Mouse (Mus musculus): ENCODE measurements around the gene Rasl12. TPM values are rescaled to one million over a fixed set of nuclear protein-coding genes. Genes with fewer than 3 reads are reported as not detected.

Rasl12 gene
- polyA plus RNA-seq, 1 experiment from 2014 or later, result 0.34 TPM

DNA sequence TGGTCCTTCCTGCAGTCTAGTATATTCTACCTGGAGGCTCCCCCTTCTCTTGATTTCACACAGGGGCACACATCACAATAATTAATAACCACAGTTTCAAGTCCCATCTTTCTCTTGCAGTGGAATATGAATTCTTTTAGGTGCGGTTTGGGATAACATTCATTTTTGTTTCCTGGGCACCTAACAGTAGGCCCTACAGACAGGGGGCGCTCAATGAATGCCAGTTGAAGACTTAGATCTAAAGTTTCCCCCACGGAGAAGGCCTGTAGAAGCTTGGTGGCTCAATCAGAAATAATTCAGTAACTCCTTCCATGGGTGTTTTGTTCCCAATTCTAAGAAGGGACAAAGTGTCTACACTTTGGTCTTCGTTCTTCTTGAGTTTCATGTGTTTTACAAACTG is 25.9 kb upstream of the Rasl12 start:
- no peaks in the 10 kb centered on the region for H3K9me3 ChIP-seq (replicated peaks; ENCODE audit: control insufficient read depth, low read length)
- no peaks in the 10 kb centered on the region for H3K4me1 ChIP-seq (ENCODE audit: control insufficient read depth, low read depth, low read length)
- H3K4me3 ChIP-seq (ENCODE audit: low read depth, low read length), result no peak overlapping the region
- no peaks in the 10 kb centered on the region for H3K36me3 ChIP-seq (ENCODE audit: control insufficient read depth, insufficient read depth)
- H3K4me2 ChIP-seq (ENCODE audit: low read depth, low read length), result no peak overlapping the region
- H3K27ac ChIP-seq (ENCODE audit: low read length), result no peak overlapping the region
- WGBS (ENCODE audit: insufficient replicate concordance), result 54% methylated on average over 4 of the region's 4 CpGs
- no peak overlapping the region for H3K9ac ChIP-seq (ENCODE audit: low read depth, low read length)
- H3K27me3 ChIP-seq (ENCODE audit: control insufficient read depth, insufficient read depth, low read depth, low read length), result no peaks in the 10 kb centered on the region
- ATAC-seq (ENCODE audit: low read depth), result no peak

DNA sequence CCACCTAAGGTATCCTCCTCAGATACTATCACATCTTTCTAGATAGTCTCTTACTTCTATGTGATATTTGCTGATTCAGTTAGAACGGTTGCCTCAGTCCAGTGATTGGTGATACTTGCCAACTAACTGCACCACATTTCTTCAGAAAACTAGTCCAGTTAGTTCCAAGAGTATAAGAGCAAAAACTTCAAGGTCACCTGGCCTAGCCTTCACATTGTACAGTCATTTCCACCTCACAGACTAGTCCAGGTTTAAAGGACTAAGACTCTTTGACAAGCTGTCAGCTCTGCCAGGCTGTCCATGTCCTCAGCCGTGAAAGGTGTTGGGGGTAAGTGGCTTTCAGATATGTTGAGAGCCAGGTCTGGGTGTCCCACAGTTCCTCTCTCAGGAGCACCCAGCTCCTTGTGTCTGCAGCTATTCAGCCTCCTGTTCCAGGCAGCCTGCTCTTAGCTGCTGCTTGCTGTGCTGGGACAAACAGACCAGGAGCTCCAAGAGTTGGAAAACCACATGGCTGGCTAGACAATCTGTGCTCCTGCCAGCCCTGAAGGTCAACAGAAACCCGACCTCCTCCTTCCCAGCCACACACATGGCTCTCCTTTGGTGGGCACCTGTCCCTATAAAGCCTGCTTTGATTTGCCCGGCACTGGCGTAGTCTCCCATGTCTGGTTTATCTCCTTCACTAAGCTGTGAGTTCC is 23.7 kb upstream of the Rasl12 start:
- Histone ChIP-seq H3K27ac (ENCODE audit: low read length) (no peak overlapping the region), H3K4me1 (ENCODE audit: control insufficient read depth, low read depth, low read length) (no peaks in the 10 kb centered on the region), H3K9me3 (replicated peaks; ENCODE audit: control insufficient read depth, low read length) (no peaks in the 10 kb centered on the region), H3K4me3 (ENCODE audit: low read depth, low read length) (no peak overlapping the region), H3K27me3 (ENCODE audit: control insufficient read depth, insufficient read depth, low read depth, low read length) (no peaks in the 10 kb centered on the region), H3K36me3 (ENCODE audit: control insufficient read depth, insufficient read depth) (no peaks in the 10 kb centered on the region), H3K9ac (ENCODE audit: low read depth, low read length) (no peak overlapping the region), H3K4me2 (ENCODE audit: low read depth, low read length) (no peak overlapping the region)
- 63% methylated on average over 5 of the region's 5 CpGs for WGBS (ENCODE audit: insufficient replicate concordance)
- ATAC-seq (ENCODE audit: low read depth), result no peak

DNA sequence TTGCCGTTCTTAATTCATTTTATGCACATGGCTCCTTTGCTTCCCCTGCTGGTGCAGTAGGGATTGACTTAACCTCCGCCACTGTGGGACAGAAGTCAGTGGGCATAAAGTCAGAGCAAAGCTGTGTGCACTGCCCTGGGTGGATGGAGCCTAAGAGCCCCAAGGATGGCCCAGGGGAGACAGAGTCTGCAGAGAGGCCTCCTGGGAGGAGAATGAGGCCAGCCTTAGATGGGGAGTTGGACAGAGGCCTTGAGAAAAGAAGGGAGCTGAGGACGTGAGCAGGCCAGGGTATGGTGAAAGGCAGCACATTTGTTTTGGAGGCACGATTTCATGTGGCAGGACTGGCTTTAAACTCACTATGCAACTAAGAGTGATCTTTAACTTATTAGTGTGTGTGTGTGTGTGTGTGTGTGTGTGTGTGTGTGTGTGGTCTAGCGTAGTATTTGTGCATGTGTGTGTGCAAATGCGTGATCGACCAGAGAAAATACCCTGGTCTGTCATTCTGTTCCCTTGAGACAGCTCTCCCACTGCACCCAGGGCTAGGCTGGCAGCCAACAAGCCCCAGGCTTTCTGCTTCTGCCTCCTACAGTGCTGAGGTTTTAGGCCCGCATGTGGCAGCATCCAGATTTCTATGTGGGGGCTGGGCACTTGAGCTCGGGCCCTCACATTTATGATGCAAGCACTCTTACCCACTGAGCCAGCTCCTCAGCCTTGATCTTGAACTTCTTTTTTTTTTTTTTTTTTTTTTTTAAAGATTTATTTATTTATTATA is 23.0 kb upstream of the Rasl12 start:
- H3K4me1 ChIP-seq (ENCODE audit: control insufficient read depth, low read depth, low read length), result no peaks in the 10 kb centered on the region
- no peak overlapping the region for H3K27ac ChIP-seq (ENCODE audit: low read length)
- no peaks in the 10 kb centered on the region for H3K36me3 ChIP-seq (ENCODE audit: control insufficient read depth, insufficient read depth)
- WGBS (ENCODE audit: insufficient replicate concordance), result 79% methylated on average over 9 of the region's 9 CpGs
- H3K27me3 ChIP-seq (ENCODE audit: control insufficient read depth, insufficient read depth, low read depth, low read length), result no peaks in the 10 kb centered on the region
- no peak overlapping the region for H3K9ac ChIP-seq (ENCODE audit: low read depth, low read length)
- H3K4me3 ChIP-seq (ENCODE audit: low read depth, low read length), result no peak overlapping the region
- no peak overlapping the region for H3K4me2 ChIP-seq (ENCODE audit: low read depth, low read length)
- no peaks in the 10 kb centered on the region for H3K9me3 ChIP-seq (replicated peaks; ENCODE audit: control insufficient read depth, low read length)
- ATAC-seq (ENCODE audit: low read depth), result no peak

DNA sequence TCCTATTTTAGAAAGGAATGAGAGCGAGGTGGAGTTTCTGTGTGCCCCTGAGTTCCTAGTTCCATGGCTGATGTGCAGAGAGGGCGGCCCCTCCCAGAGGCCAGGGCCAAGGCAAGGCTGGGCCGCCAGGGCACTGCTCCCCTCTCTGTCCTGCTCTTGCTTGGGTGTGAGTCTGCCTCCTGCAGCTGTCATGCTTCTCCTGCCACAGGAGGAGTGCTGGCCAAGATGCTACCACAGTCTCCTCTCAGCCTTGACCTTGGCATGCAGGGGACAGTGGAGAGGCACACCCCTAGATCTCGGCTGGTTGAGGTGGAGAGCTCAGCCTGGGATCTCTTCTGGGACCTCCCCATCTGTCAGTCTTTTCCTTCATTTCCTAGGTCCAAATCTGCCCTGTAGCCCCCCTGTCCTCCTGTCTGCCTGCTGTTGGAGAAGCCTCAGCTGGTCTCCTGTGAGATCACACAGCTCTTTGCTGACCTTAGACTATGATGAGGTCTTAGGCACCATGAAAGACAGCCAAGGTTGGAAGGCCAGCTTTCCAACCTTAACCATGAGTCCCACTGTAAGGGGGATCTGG is 17.2 kb upstream of the Rasl12 start:
- Histone ChIP-seq H3K27me3 (ENCODE audit: control insufficient read depth, insufficient read depth, low read depth, low read length) (no peaks in the 10 kb centered on the region), H3K4me1 (ENCODE audit: control insufficient read depth, low read depth, low read length) (no peaks in the 10 kb centered on the region), H3K4me2 (ENCODE audit: low read depth, low read length) (no peak overlapping the region), H3K4me3 (ENCODE audit: low read depth, low read length) (no peak overlapping the region), H3K27ac (ENCODE audit: low read length) (no peak overlapping the region), H3K9ac (ENCODE audit: low read depth, low read length) (no peak overlapping the region), H3K36me3 (ENCODE audit: control insufficient read depth, insufficient read depth) (no peaks in the 10 kb centered on the region), H3K9me3 (replicated peaks; ENCODE audit: control insufficient read depth, low read length) (no peaks in the 10 kb centered on the region)
- WGBS (ENCODE audit: insufficient replicate concordance), result 66% methylated on average over 4 of the region's 4 CpGs
- no peak for ATAC-seq (ENCODE audit: low read depth)

DNA sequence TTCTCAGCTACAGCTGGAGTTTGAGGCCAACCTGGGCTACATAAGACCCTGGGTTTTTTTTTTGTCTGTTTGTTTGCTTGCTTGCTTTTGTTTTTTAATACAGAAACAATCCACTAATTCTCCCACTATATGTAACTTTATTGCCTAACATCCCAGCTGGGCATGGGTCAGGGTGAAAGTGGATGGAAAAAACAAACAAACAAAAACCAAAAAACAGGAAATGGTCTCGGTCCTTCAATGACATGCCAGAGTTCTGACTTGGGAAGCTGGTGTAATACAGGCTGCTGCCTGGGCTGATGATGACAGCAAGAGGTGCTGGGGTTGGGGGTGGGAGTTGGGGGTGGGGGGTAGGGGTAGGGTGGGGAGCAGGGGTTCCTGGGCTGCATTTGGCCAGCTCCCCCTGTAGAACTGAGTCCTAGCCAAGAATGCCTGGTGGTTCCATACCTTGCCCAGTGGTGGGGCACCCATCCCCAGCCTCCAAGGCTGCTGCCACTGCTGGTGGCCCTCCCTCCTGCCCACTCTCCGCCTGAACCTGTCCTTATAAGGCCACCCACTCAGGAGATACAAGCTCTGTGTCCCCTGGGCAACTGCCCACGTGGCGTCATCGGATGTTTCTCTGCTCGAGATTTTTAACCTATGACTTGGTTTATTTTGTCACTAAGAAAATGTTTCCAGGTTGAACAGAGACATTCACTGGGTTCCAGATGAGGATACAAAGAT is 16.1 kb upstream of the Rasl12 start:
- no peak for ATAC-seq (ENCODE audit: low read depth)
- Histone ChIP-seq H3K27me3 (ENCODE audit: control insufficient read depth, insufficient read depth, low read depth, low read length) (no peaks in the 10 kb centered on the region), H3K27ac (ENCODE audit: low read length) (no peak overlapping the region), H3K36me3 (ENCODE audit: control insufficient read depth, insufficient read depth) (no peaks in the 10 kb centered on the region), H3K4me3 (ENCODE audit: low read depth, low read length) (no peak overlapping the region), H3K4me1 (ENCODE audit: control insufficient read depth, low read depth, low read length) (no peaks in the 10 kb centered on the region), H3K9me3 (replicated peaks; ENCODE audit: control insufficient read depth, low read length) (no peaks in the 10 kb centered on the region), H3K4me2 (ENCODE audit: low read depth, low read length) (no peak overlapping the region), H3K9ac (ENCODE audit: low read depth, low read length) (no peak overlapping the region)
- WGBS (ENCODE audit: insufficient replicate concordance), result 50% methylated on average over 6 of the region's 6 CpGs

DNA sequence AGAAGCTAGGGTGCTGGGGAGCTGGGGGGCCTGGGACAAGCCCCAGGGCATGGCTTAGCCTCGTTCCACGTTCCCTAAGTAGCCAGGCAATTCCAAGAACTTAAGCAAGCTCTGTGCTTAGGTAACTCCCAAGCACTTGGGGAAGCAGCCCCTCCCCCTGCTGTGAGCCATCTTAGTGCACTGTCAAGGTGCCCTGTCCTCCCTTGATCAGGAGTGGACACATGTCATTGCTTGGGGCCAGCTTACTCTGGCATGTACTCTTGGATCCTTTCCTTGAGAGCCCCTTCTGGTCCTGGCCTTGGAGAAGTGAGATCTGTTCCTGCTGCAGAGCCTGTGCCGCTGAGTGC is 15.6 kb upstream of the Rasl12 start:
- Histone ChIP-seq H3K9ac (ENCODE audit: low read depth, low read length) (no peak overlapping the region), H3K27ac (ENCODE audit: low read length) (no peak overlapping the region)
- WGBS (ENCODE audit: insufficient replicate concordance), result 47% methylated on average over 3 of the region's 3 CpGs

DNA sequence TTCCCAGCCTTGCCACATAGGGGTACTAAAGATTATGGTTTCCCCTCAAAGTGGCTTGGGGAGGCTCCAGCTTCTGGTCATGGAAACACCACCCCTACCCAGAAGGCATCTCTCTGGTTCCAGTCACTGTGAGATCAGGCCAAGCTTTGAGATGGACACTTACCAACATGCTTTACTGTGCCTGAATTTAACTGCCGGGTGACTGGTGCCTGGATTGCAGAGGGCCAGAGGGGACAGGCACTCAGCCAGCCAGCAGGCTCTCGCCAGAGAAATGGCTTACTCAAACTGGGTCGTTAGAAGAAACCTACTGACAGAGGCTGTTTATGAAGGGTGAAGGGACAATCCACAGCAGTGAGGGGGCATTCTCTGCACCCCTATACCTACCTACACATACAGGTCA is 14.0 kb upstream of the Rasl12 start:
- ATAC-seq (ENCODE audit: low read depth), result no peak
- H3K9ac ChIP-seq (ENCODE audit: low read depth, low read length), result no peak overlapping the region
- H3K4me1 ChIP-seq (ENCODE audit: control insufficient read depth, low read depth, low read length), result no peaks in the 10 kb centered on the region
- H3K36me3 ChIP-seq (ENCODE audit: control insufficient read depth, insufficient read depth), result no peaks in the 10 kb centered on the region
- 46% methylated on average over 3 of the region's 3 CpGs for WGBS (ENCODE audit: insufficient replicate concordance)
- H3K4me2 ChIP-seq (ENCODE audit: low read depth, low read length), result no peak overlapping the region
- no peak overlapping the region for H3K27ac ChIP-seq (ENCODE audit: low read length)
- no peak overlapping the region for H3K4me3 ChIP-seq (ENCODE audit: low read depth, low read length)
- peaks cover 3% of the 10 kb centered on the region; the same call in 1 of the 2 replicates for H3K27me3 ChIP-seq (ENCODE audit: control insufficient read depth, insufficient read depth, low read depth, low read length)
- no peaks in the 10 kb centered on the region for H3K9me3 ChIP-seq (replicated peaks; ENCODE audit: control insufficient read depth, low read length)

More for the DNA sequence above, 15.6 kb upstream of the Rasl12 start:
- Histone ChIP-seq H3K36me3 (ENCODE audit: control insufficient read depth, insufficient read depth) (no peaks in the 10 kb centered on the region), H3K4me3 (ENCODE audit: low read depth, low read length) (no peak overlapping the region), H3K4me2 (ENCODE audit: low read depth, low read length) (no peak overlapping the region), H3K27me3 (ENCODE audit: control insufficient read depth, insufficient read depth, low read depth, low read length) (no peaks in the 10 kb centered on the region), H3K4me1 (ENCODE audit: control insufficient read depth, low read depth, low read length) (no peaks in the 10 kb centered on the region), H3K9me3 (replicated peaks; ENCODE audit: control insufficient read depth, low read length) (no peaks in the 10 kb centered on the region)
- ATAC-seq (ENCODE audit: low read depth), result no peak

DNA sequence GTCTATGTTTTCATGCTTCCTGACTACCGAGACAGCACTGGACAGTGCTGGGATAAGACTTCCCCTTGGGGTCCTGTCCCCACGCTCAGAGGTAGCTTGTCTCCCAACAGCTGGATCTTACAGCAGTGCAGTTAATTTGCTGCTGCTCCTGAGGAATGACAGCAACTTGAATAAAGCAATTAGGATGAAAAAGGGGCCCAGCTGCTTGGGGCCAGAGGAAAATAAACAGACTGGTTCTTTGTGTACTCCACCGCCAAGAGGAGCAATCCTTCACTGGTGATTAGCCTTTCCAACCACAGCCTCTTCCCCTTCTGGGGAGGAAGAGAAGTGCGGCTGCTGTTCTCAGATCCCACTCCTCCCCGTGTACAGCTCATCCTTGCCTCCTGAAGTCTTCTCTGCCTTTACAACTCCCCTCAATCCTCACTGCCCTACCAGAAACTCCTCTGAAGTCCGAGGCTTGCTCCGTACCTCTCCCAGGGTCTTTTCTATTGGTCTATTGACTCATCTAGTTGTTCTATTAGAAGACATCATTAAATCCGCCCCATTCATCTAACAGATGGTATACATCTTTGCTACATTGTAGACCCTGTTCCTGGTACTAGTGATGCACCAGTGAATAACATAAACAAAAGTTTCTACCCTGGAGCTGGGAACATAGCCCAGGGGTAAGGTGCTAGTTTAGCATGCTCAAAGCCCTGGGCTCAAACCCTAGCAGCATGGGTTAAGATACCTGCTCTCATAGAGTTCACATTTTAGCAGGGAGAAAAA is 11.7 kb upstream of the Rasl12 start:
- Histone ChIP-seq H3K27ac (ENCODE audit: low read length) (no peak overlapping the region), H3K4me1 (ENCODE audit: control insufficient read depth, low read depth, low read length) (no peaks in the 10 kb centered on the region; the same call in 1 of the 2 replicates), H3K36me3 (ENCODE audit: control insufficient read depth, insufficient read depth) (no peaks in the 10 kb centered on the region), H3K4me2 (ENCODE audit: low read depth, low read length) (no peak overlapping the region), H3K9me3 (replicated peaks; ENCODE audit: control insufficient read depth, low read length) (no peaks in the 10 kb centered on the region), H3K27me3 (ENCODE audit: control insufficient read depth, insufficient read depth, low read depth, low read length) (peaks cover 19% of the 10 kb centered on the region), H3K9ac (ENCODE audit: low read depth, low read length) (no peak overlapping the region), H3K4me3 (ENCODE audit: low read depth, low read length) (no peak overlapping the region)
- ATAC-seq (ENCODE audit: low read depth), result no peak
- 21% methylated on average over 8 of the region's 8 CpGs for WGBS (ENCODE audit: insufficient replicate concordance)

Measured in liver, embryonic 16.5 days (tissue).